Mouse (Mus musculus) kidney, postnatal 25 days (tissue): ENCODE measurements around the gene Etnk2.

Source experiments
- DNase-seq, 2 experiments: peaks; one replicate each; pipeline ENCODE4 v3.0.0; 2021; ENCODE audit warnings: mixed read lengths in 2 of 2

The Etnk2 gene

GRCm38 (mm10) chr1:133418164-133418800 is 54.9 kb downstream of the Etnk2 start:
- DNase-seq, result peak; percentile 92 to 97

GRCm38 (mm10) chr1:133419178-133419834 is 55.9 kb downstream of the Etnk2 start:
- no peak for DNase-seq

DNA sequence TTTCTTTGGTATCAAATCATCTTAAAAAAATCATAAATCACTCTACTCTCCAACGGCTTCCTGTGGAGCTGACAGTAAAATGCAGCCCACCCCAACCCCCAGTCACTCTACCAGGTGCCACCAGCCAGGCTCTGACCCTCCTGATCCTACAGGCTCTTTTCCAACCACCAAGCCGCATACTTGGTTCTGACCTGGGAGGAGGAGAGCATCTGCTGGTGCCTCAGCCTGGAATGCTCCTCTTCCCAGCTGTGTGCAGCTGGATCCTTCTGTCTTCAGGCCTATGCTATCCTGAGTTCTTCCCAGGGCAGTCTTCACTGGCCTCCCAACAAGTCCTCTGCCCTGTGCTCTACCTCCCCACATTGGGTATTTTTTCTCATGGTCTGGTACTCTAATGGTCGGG is 57.1 kb downstream of the Etnk2 start:
- peak in 1 of 2 experiments; percentile 71 for DNase-seq

GRCm38 (mm10) chr1:133421061-133421460 is 57.7 kb downstream of the Etnk2 start:
- no peak for DNase-seq

DNA sequence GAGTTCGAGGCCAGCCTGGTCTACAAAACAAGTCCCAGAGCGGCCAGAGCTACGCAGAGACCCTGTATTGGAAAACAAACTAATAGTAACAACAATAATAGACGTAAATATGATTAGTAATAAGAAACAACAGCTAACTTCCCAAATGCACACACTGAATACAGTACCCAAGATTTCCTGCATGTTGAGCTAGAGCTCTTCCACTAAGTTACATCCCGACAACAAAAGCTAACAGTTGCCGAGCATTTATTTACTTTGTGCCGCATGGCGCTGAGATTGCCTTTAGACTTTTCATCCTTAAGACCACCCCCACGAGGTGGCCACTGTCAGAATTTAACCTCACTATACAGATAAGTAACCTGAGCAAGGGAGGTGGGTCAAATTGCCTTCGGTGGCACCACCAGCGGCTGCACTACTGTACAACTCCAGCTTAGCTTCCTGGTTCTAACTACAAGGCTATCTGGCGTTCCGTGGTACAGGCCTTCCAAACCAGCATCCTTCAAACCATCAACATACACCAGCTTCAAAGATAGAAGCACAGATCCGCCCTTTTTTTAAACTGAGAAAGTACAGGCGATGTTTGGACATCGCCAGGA is 58.7 kb downstream of the Etnk2 start:
- no peak for DNase-seq

- peak; percentile 73 to 85 for DNase-seq
Measured at GRCm38 (mm10) chr1:133422615-133423161, 59.3 kb downstream of the Etnk2 start.

GRCm38 (mm10) chr1:133423166-133423542 is 59.8 kb downstream of the Etnk2 start:
- DNase-seq, result peak in 1 of 2 experiments; percentile 69

DNA sequence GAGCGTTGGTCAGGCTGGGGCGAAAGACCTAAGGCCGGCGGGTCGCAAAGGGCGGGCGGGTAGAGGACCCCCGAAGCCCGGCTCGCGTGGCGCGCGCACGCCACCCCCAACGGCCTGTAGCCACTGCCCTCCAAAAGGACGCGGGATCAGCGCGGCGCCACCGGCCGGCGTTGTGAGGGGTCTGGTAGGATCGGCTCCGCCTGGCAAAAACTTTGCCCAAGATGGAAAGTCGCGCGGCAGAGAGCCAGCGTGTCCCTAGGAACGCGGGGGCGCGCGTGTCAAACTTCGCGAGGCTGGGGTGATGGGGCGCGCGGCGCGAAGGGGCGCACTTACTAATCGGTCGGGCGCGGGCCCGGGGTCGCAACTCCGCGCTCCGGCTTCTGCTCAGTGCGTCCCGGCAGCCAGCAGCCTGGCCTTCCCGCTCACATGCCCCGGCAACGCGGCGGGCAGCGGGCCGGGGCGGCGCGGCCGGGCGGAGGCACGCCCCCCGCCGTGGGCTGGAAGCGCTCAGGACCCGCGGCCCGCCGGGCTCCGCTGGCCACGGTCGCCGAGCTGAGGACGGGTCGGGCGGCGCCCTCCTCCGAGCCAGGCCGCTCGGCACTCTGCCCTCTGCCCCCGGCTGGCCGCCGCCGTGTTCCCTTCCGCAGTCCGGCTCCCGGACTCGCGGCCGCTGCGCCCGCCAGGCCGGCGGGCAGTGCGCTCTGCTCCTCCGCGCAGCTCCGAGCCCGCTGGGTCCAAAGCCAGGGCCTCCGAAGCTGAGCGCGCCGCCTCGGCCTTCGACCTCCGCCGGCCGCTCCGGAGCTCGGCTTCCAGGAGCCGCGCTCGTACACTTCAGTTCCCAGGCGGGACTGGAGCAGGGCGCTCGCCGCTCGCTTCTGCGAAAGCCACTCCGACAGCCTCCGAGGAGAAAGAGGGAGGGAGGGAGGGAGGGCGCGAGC is 60.4 kb downstream of the Etnk2 start, which contains the start of gene Sox13:
Sox13 (minus strand) TSS at position 835 of the 938 bp plus-strand sequence.
- peak; percentile 82 to 92 for DNase-seq

GRCm38 (mm10) chr1:133424547-133425140 is 61.3 kb downstream of the Etnk2 start:
- no peak for DNase-seq
